Mouse (Mus musculus): ENCODE results near the gene Serpinb9. TPM values are rescaled to one million over a fixed set of nuclear protein-coding genes. Genes with fewer than 3 reads are reported as not detected.

Serpinb9 gene
- polyA plus RNA-seq, 1 experiment from 2014 or later = 3.9 TPM

- ATAC-seq (ENCODE audit: insufficient number of reproducible peaks, low FRiP score, low TSS enrichment, low read depth) = no peak
- Histone ChIP-seq H3K9me3 (no peaks in the 10 kb centered on the region), H3K27ac (no peak overlapping the region), H3K27me3 (no peaks in the 10 kb centered on the region), H3K36me3 (no peaks in the 10 kb centered on the region), H3K9ac (no peak overlapping the region), H3K4me1 (no peaks in the 10 kb centered on the region), H3K4me3 (no peak overlapping the region), H3K4me2 (no peak overlapping the region)
- 62% methylated on average over 1 of the region's 1 CpGs for WGBS
Measured at GRCm38 (mm10) chr13:33035506-33035905, 32.5 kb downstream of the Serpinb9 start.

- H3K4me2 ChIP-seq = no peak overlapping the region
- H3K9me3 ChIP-seq = no peaks in the 10 kb centered on the region
- no peak overlapping the region for H3K4me3 ChIP-seq
- no peaks in the 10 kb centered on the region for H3K4me1 ChIP-seq
- no peaks in the 10 kb centered on the region for H3K36me3 ChIP-seq
- WGBS = 94% methylated on average over 3 of the region's 3 CpGs
- no peaks in the 10 kb centered on the region for H3K27me3 ChIP-seq
- no peak; the same call in 1 of the 2 replicates for ATAC-seq (ENCODE audit: insufficient number of reproducible peaks, low FRiP score, low TSS enrichment, low read depth)
- no peak overlapping the region for H3K27ac ChIP-seq
- no peak overlapping the region for H3K9ac ChIP-seq
Measured at GRCm38 (mm10) chr13:33043542-33043941, 40.5 kb downstream of the Serpinb9 start.

GRCm38 (mm10) chr13:33047234-33047633 is 44.2 kb downstream of the Serpinb9 start:
- H3K4me3 ChIP-seq = no peak overlapping the region
- no peaks in the 10 kb centered on the region for H3K27me3 ChIP-seq
- no peak for ATAC-seq (ENCODE audit: insufficient number of reproducible peaks, low FRiP score, low TSS enrichment, low read depth)
- H3K4me1 ChIP-seq = no peaks in the 10 kb centered on the region
- H3K9me3 ChIP-seq = no peaks in the 10 kb centered on the region
- 86% methylated on average over 2 of the region's 2 CpGs for WGBS
- no peak overlapping the region for H3K27ac ChIP-seq
- H3K4me2 ChIP-seq = no peak overlapping the region
- H3K9ac ChIP-seq = no peak overlapping the region
- no peaks in the 10 kb centered on the region for H3K36me3 ChIP-seq

GRCm38 (mm10) chr13:33048187-33048586 is 45.1 kb downstream of the Serpinb9 start:
- no peaks in the 10 kb centered on the region for H3K4me1 ChIP-seq
- 81% methylated on average over 4 of the region's 4 CpGs for WGBS

GRCm38 (mm10) chr13:33051697-33052096 is 48.6 kb downstream of the Serpinb9 start:
- H3K4me2 ChIP-seq = no peak overlapping the region
- no peaks in the 10 kb centered on the region for H3K4me1 ChIP-seq
- no peak overlapping the region for H3K27ac ChIP-seq
- 58% methylated on average over 3 of the region's 3 CpGs for WGBS
- H3K4me3 ChIP-seq = no peak overlapping the region
- no peaks in the 10 kb centered on the region for H3K27me3 ChIP-seq
- H3K9me3 ChIP-seq = no peaks in the 10 kb centered on the region
- no peak overlapping the region for H3K9ac ChIP-seq
- no peak for ATAC-seq (ENCODE audit: insufficient number of reproducible peaks, low FRiP score, low TSS enrichment, low read depth)
- no peaks in the 10 kb centered on the region for H3K36me3 ChIP-seq

More at GRCm38 (mm10) chr13:33048187-33048586, 45.1 kb downstream of the Serpinb9 start:
- no peak overlapping the region for H3K27ac ChIP-seq
- H3K27me3 ChIP-seq = no peaks in the 10 kb centered on the region
- H3K4me2 ChIP-seq = no peak overlapping the region
- H3K4me3 ChIP-seq = no peak overlapping the region
- H3K36me3 ChIP-seq = no peaks in the 10 kb centered on the region
- no peak for ATAC-seq (ENCODE audit: insufficient number of reproducible peaks, low FRiP score, low TSS enrichment, low read depth)
- no peaks in the 10 kb centered on the region for H3K9me3 ChIP-seq
- no peak overlapping the region for H3K9ac ChIP-seq

- 83% methylated on average over 1 of the region's 1 CpGs for WGBS
- ATAC-seq (ENCODE audit: insufficient number of reproducible peaks, low FRiP score, low TSS enrichment, low read depth) = no peak
- Histone ChIP-seq H3K9ac (no peak overlapping the region), H3K27ac (no peak overlapping the region), H3K4me1 (no peaks in the 10 kb centered on the region), H3K4me3 (no peak overlapping the region), H3K4me2 (no peak overlapping the region), H3K36me3 (no peaks in the 10 kb centered on the region), H3K9me3 (no peaks in the 10 kb centered on the region), H3K27me3 (no peaks in the 10 kb centered on the region)
Measured at GRCm38 (mm10) chr13:33063048-33063447, 60.0 kb downstream of the Serpinb9 start.

Other genes starting within 250 kb of the Serpinb9 start
- gene Mylk4, start 219.3 kb upstream of the Serpinb9 start, polyA plus RNA-seq (2015; fragmentation: Nextera tagmentation; extraction: Ambion mirVana) = 5.5 and 11.9 TPM in 2 replicates
- 26.2 and 29.0 TPM in 2 replicates for gene Wrnip1, start 201.2 kb upstream of the Serpinb9 start, polyA plus RNA-seq (2015; fragmentation: Nextera tagmentation; extraction: Ambion mirVana)
- gene D930007J09Rik, start 200.4 kb upstream of the Serpinb9 start, polyA plus RNA-seq (2015; fragmentation: Nextera tagmentation; extraction: Ambion mirVana) = not detected in 2 replicates
- 35.2 and 40.8 TPM in 2 replicates for gene Serpinb1a, start 152.1 kb upstream of the Serpinb9 start, polyA plus RNA-seq (2015; fragmentation: Nextera tagmentation; extraction: Ambion mirVana)
- 0.19 TPM in 1 of 2 replicates, not detected in the other for gene Serpinb1c, start 105.0 kb upstream of the Serpinb9 start, polyA plus RNA-seq (2015; fragmentation: Nextera tagmentation; extraction: Ambion mirVana)
- 1.8 and 1.9 TPM in 2 replicates for gene Serpinb6b, start 38.0 kb upstream of the Serpinb9 start, polyA plus RNA-seq (2015; fragmentation: Nextera tagmentation; extraction: Ambion mirVana)
- 0.49 and 0.62 TPM in 2 replicates for gene Serpinb9b, start 24.2 kb downstream of the Serpinb9 start, polyA plus RNA-seq (2015; fragmentation: Nextera tagmentation; extraction: Ambion mirVana)
- 1.1 and 1.3 TPM in 2 replicates for gene Serpinb1b, start 75.3 kb downstream of the Serpinb9 start, polyA plus RNA-seq (2015; fragmentation: Nextera tagmentation; extraction: Ambion mirVana)
- gene Serpinb9c, start 156.5 kb downstream of the Serpinb9 start, polyA plus RNA-seq (2015; fragmentation: Nextera tagmentation; extraction: Ambion mirVana) = not detected in 2 replicates
- not detected in 2 replicates for gene Serpinb9d, start 189.7 kb downstream of the Serpinb9 start, polyA plus RNA-seq (2015; fragmentation: Nextera tagmentation; extraction: Ambion mirVana)
- gene Serpinb9e, start 246.4 kb downstream of the Serpinb9 start, polyA plus RNA-seq (2015; fragmentation: Nextera tagmentation; extraction: Ambion mirVana) = not detected in 2 replicates

Measured in limb, embryonic 15.5 days (tissue).